Mouse (Mus musculus) neural tube, embryonic 13.5 days (tissue): ENCODE results near the gene B3galnt1. TPM values are rescaled to one million over a fixed set of nuclear protein-coding genes. Genes with fewer than 3 reads are reported as not detected.

Experiments
- ATAC-seq: fragments of 200-750 bp; cut with Nextera tagmentation; 2 replicates; pipeline ENCODE4 v1.8.0; 2017; ENCODE audit warnings: low read depth, mild to moderate bottlenecking, moderate TSS enrichment, moderate library complexity
- H3K27ac ChIP-seq: fragments of 300-500 bp; sonication (generic); replicated peaks from 2 replicates; pipeline ENCODE4 v1.5.1; 2015; ENCODE audit warnings: moderate library complexity, mild to moderate bottlenecking, inconsistent platforms
- H3K27me3 ChIP-seq: fragments of 300-500 bp; sonication (generic); 2 replicates; pipeline ENCODE4 v1.6.1; 2015; ENCODE audit warnings: mild to moderate bottlenecking, inconsistent platforms
- H3K36me3 ChIP-seq: fragments of 300-500 bp; sonication (generic); 2 replicates; pipeline ENCODE4 v1.6.1; 2015; ENCODE audit warnings: mild to moderate bottlenecking, inconsistent platforms
- H3K4me1 ChIP-seq: fragments of 300-500 bp; sonication (generic); replicated peaks from 2 replicates; pipeline ENCODE4 v1.6.1; 2015; ENCODE audit warnings: inconsistent platforms
- H3K4me2 ChIP-seq: fragments of 300-500 bp; sonication (generic); 2 replicates; pipeline ENCODE4 v1.6.1; 2015; ENCODE audit warnings: inconsistent platforms, mild to moderate bottlenecking, moderate library complexity
- H3K4me3 ChIP-seq: fragments of 300-500 bp; sonication (generic); 2 replicates; pipeline ENCODE4 v1.5.1; 2015; ENCODE audit warnings: mild to moderate bottlenecking, inconsistent platforms
- H3K9ac ChIP-seq: fragments of 300-500 bp; sonication (generic); 2 replicates; pipeline ENCODE4 v1.6.1; 2015; ENCODE audit warnings: moderate library complexity, mild to moderate bottlenecking, inconsistent platforms
- H3K9me3 ChIP-seq: fragments of 300-500 bp; sonication (generic); 2 replicates; pipeline ENCODE4 v1.6.1; 2016; ENCODE audit warnings: inconsistent platforms
- WGBS: fragments of 180-500 bp; shearing (Covaris S2); methylation state at CpG from one replicate; pipeline ENCODE4 v1.1.7; 2015; 5-methylcytosine and 5-hydroxymethylcytosine counted together
- polyA plus RNA-seq: library from polyadenylated mRNA; unstranded; fragments of >200 nt; fragmentation: Nextera tagmentation; extraction: Ambion mirVana; gene quantifications from 2 replicates; pipeline ENCODE4 v1.2.1, GENCODE M21; 2015

The B3galnt1 gene
- 76.0 and 82.6 TPM in 2 replicates for polyA plus RNA-seq

DNA sequence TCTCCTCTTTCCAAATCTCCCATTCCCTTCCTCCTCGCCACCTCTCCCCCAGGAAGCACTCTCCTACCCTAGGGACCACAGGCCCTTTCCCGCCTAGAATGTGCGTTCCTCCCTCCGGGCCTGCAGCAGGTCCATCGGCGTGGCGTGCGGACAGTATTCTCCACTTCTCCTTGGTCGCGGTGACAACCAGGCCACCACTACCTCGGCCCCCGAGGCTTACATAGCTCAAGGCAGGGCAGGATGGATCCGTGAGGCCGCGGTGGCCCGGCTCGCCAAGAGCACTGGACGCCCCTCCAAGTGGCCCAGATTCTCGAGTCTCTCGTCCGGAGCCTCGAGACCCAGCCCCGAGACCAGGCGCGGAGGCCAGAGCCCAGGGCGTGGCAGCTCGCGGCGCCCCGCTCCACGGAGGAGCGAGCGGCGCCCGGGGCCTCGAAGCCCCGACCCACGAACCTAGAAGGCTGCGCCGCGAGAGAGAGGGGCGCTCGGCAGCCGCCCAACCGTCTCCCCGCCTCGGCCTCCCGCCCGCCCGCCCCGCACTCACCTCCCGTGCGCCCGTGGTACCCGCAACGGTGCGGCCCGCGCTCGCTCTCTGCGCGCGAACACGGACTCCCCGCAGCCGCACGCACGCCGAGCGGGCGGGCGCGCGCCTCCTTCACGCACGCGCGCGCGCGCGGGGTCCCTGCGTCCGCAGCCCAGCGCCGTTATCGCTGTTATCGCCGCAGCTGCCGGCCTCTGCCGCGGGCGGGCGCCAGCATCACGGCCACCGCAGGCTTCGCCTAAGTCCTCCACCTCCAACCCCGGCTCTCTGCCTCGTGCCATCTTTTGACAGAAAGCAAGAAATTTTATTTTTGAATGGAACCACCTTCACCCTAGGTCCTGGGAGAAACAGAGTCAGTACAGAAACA lies at the start of gene B3galnt1:
TSS of gene B3galnt1 (minus strand) at position 700 of the 905 bp plus-strand sequence.
- Histone ChIP-seq H3K4me2 (peak within 1 kb of the TSS; percentile 67), H3K9ac (peak within 1 kb of the TSS; percentile 88), H3K36me3 (no peaks in the 10 kb centered on the region), H3K27me3 (no peaks in the 10 kb centered on the region), H3K4me1 (peaks cover 24% of the 10 kb centered on the region), H3K4me3 (peak within 1 kb of the TSS; percentile 76), H3K27ac (peak within 1 kb of the TSS; percentile 83), H3K9me3 (no peaks in the 10 kb centered on the region)
- ATAC-seq: peak; percentile 94
- under 1% methylated on average over 55 of the region's 99 CpGs for WGBS

DNA sequence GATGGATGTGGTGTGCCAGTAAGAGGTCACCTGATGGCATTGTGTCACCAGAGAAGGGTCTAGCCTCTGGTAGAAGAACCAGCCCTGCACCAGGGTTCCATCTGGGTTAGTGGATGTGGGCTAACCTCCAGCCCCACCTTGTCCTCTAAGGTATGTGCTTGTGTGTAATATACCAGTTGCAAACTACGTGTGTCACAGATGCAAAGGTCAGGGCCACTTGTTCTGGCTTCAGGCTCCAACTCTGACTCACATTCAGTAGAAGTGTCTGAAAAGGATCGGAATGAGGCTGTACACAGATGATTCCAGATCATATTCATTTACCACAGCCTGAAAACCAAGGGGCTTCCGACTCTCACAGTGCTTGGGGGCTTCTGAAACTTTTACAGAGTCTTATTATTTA lies 35.8 kb upstream of the B3galnt1 start:
- no peaks in the 10 kb centered on the region for H3K27me3 ChIP-seq
- H3K9ac ChIP-seq: no peak overlapping the region
- ATAC-seq: no peak
- no peaks in the 10 kb centered on the region for H3K9me3 ChIP-seq
- H3K27ac ChIP-seq: no peak overlapping the region
- H3K4me1 ChIP-seq: no peaks in the 10 kb centered on the region
- no peaks in the 10 kb centered on the region for H3K36me3 ChIP-seq
- no peak overlapping the region for H3K4me2 ChIP-seq
- no peak overlapping the region for H3K4me3 ChIP-seq
- 88% methylated on average over 3 of the region's 3 CpGs for WGBS

DNA sequence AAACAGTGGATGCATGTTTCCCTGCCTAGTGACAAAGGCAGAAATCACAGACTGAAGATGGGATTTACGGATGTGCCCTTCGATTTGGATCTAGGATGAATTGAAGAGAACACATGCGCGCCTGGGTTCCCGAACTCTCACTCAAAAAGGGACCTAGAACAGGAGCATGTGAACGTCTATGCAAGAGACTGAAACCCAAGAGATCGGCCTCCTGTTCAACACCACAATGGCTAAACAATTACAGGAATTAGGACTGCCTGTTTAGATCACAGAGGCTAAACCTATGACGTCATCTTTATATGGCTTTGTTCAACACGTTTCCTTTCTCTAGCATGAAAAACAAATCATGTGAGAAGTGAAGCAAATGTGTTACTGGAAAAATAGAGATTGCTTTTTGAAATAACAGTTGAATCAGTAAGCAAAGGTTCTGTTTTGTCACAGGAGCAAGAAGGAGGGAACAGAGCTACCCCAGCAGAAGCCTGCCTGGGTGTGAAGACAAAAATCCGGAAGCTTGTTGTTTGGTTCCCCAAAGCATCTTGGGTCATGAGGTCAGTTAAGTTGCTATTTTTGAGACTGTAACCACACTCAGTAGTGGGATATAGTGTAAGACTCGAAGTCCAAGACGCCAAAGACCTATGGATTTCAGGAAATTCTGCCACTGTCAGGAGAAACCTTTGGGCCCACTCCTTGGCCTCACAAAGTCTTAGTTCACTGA lies 35.1 kb upstream of the B3galnt1 start:
- Histone ChIP-seq H3K27me3 (no peaks in the 10 kb centered on the region), H3K4me1 (no peaks in the 10 kb centered on the region), H3K4me3 (no peak overlapping the region), H3K36me3 (no peaks in the 10 kb centered on the region), H3K4me2 (no peak overlapping the region), H3K9ac (no peak overlapping the region), H3K27ac (no peak overlapping the region), H3K9me3 (no peaks in the 10 kb centered on the region)
- no peak for ATAC-seq
- WGBS: 84% methylated on average over 12 of the region's 12 CpGs

GRCm38 (mm10) chr3:69626963-69627590 lies 28.3 kb upstream of the B3galnt1 start:
- Histone ChIP-seq H3K27me3 (no peaks in the 10 kb centered on the region), H3K4me2 (no peak overlapping the region), H3K4me1 (no peaks in the 10 kb centered on the region), H3K4me3 (no peak overlapping the region), H3K36me3 (no peaks in the 10 kb centered on the region), H3K9ac (no peak overlapping the region), H3K27ac (no peak overlapping the region), H3K9me3 (no peaks in the 10 kb centered on the region)
- no peak for ATAC-seq
- WGBS: 73% methylated on average over 11 of the region's 11 CpGs

DNA sequence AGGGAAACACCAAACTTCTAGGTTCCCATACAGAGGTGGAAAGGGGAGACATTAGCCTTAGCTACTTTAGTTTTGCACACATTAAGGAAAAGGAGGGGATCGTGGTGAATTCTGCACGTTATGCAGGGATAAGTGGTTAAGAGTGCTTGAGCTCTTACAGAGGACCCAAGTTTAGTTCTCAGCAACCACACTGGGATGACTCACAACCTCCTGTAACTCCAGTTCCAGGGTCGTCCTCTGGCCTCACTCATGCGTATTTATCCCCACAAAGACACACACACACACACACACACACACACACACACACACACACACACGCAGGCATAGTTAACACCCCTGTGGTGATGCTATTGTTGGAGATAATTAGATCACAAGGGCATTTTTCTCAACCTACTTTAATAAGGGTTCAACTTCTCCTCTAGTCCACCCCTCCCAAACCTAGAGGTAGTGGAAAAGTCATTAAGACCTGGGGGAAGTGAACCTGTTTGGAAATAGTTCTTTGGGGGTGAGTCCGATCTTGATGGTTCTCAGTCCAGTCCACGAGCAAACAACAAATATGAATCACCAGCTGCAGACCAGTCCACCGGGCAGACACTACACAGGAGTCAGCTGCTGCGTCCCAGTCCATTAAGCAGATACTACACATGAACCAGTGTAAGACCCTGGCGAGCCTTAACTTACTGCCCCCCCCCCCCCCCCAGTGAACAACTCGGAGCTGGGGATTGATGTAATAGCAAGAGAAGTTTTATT lies 27.6 kb upstream of the B3galnt1 start:
- 76% methylated on average over 11 of the region's 11 CpGs for WGBS
- no peak for ATAC-seq
- no peak overlapping the region for H3K4me3 ChIP-seq

DNA sequence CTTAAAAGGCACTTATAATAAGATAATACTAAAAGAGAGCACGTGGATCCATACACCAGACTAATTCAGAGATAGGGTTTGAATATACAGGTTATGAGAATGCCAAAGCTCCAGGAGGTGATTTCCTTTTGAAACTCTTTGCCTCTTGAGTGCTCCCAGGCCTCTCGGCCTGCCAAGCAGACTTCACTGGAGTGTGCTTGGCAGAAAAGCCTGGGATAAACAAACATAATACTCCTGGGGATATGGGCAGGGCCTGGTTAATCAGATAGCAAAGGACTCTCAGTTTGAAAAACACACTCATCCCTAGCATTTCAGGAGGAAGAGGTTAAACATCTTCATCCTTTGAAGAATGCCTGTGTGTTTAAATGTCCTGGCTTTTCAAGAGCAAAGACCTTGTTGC lies 25.4 kb upstream of the B3galnt1 start:
- Histone ChIP-seq H3K27ac (no peak overlapping the region), H3K9ac (no peak overlapping the region), H3K36me3 (no peaks in the 10 kb centered on the region), H3K4me3 (no peak overlapping the region), H3K27me3 (no peaks in the 10 kb centered on the region), H3K4me1 (no peaks in the 10 kb centered on the region), H3K4me2 (no peak overlapping the region), H3K9me3 (no peaks in the 10 kb centered on the region)
- no peak for ATAC-seq
- WGBS: 94% methylated on average over 2 of the region's 2 CpGs

More for the DNA sequence above, 27.6 kb upstream of the B3galnt1 start:
- Histone ChIP-seq H3K9ac (no peak overlapping the region), H3K4me2 (no peak overlapping the region), H3K27me3 (no peaks in the 10 kb centered on the region), H3K27ac (no peak overlapping the region), H3K9me3 (no peaks in the 10 kb centered on the region), H3K4me1 (no peaks in the 10 kb centered on the region), H3K36me3 (no peaks in the 10 kb centered on the region)

DNA sequence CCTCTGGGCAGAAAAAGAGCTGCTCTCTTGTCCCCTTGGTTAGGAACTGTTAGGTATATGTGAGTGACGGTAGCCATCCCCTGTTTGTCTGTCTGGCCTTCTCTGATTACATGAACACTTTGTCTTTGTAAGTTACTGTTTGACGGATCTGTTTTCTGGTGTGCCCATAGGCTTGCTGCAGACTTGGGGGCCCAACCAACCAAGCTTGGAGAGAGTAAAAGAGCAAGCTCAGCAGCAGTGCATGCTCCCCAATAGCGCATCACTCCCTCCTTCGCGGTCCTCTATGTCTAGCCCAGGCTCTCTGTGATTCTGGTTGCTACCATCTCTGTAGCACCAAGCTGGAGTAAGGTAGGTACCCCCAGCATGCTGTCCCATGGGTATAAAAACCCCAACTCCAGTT lies 9.1 kb upstream of the B3galnt1 start:
- Histone ChIP-seq H3K4me1 (no peaks in the 10 kb centered on the region), H3K9me3 (peaks cover 9% of the 10 kb centered on the region), H3K4me2 (no peak overlapping the region), H3K27ac (no peak overlapping the region), H3K9ac (no peak overlapping the region), H3K4me3 (no peak overlapping the region), H3K27me3 (no peaks in the 10 kb centered on the region), H3K36me3 (no peaks in the 10 kb centered on the region)
- 90% methylated on average over 5 of the region's 5 CpGs for WGBS
- ATAC-seq: no peak

GRCm38 (mm10) chr3:69607468-69607867 lies 8.7 kb upstream of the B3galnt1 start:
- no peak for ATAC-seq
- no peak overlapping the region for H3K9ac ChIP-seq
- no peak overlapping the region for H3K4me2 ChIP-seq
- H3K27ac ChIP-seq: no peak overlapping the region
- no peak overlapping the region for H3K4me3 ChIP-seq
- no peaks in the 10 kb centered on the region for H3K27me3 ChIP-seq
- 0 out of 2 replicates have a peak, but pooled peaks cover 6% of the 10 kb centered on the region for H3K9me3 ChIP-seq
- H3K4me1 ChIP-seq: no peaks in the 10 kb centered on the region
- WGBS: 53% methylated on average over 1 of the region's 1 CpGs
- H3K36me3 ChIP-seq: no peaks in the 10 kb centered on the region

GRCm38 (mm10) chr3:69606923-69607322 lies 8.2 kb upstream of the B3galnt1 start:
- Histone ChIP-seq H3K36me3 (no peaks in the 10 kb centered on the region), H3K4me1 (no peaks in the 10 kb centered on the region), H3K27me3 (no peaks in the 10 kb centered on the region), H3K9ac (no peak overlapping the region), H3K27ac (no peak overlapping the region), H3K4me2 (no peak overlapping the region), H3K4me3 (no peak overlapping the region), H3K9me3 (0 out of 2 replicates have a peak, but pooled peaks cover 2% of the 10 kb centered on the region)
- ATAC-seq: no peak
- 87% methylated on average over 1 of the region's 1 CpGs for WGBS

DNA sequence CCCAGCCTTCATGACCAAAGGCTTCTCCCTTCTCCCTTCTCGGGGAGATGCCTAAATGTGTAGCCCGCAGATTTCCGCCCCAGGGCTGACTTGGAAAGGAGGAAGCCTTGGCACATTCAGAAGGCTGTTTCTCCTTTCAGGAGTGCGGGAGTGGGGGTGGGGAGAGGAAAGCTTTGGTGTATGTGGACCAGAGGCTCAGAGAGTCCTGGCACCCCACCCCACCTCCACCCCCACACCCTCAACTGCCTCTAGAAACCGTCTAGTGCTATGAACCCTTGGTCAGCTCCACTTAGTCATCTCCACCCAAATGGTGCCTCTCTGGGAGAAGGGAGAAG lies 373 bp upstream of the B3galnt1 start:
- WGBS: 17% methylated on average over 5 of the region's 5 CpGs
- ATAC-seq: no peak; the same call in 1 of the 2 replicates
- Histone ChIP-seq H3K27me3 (no peaks in the 10 kb centered on the region), H3K4me3 (peak overlapping the region; percentile 76), H3K4me1 (peaks cover 24% of the 10 kb centered on the region), H3K9ac (peak overlapping the region; percentile 88), H3K4me2 (peak overlapping the region; percentile 67), H3K36me3 (no peaks in the 10 kb centered on the region), H3K27ac (peak overlapping the region; percentile 83), H3K9me3 (no peaks in the 10 kb centered on the region)

GRCm38 (mm10) chr3:69597816-69598215 lies 944 bp downstream of the B3galnt1 start:
- peak overlapping the region; percentile 88 for H3K9ac ChIP-seq
- peak overlapping the region; percentile 76 for H3K4me3 ChIP-seq
- peak overlapping the region; percentile 83 for H3K27ac ChIP-seq
- no peaks in the 10 kb centered on the region for H3K9me3 ChIP-seq
- no peaks in the 10 kb centered on the region for H3K27me3 ChIP-seq
- H3K4me1 ChIP-seq: peaks cover 24% of the 10 kb centered on the region
- peak overlapping the region; percentile 67 for H3K4me2 ChIP-seq
- WGBS: 4% methylated on average over 7 of the region's 7 CpGs
- no peaks in the 10 kb centered on the region for H3K36me3 ChIP-seq
- no peak for ATAC-seq
